Mouse (Mus musculus) urinary bladder, postnatal 10 days (tissue): Measurements from ENCODE around the gene Pqbp1.
A peak's percentile ranks its signal among the peaks of the same experiment; 100 is the strongest.
"Not testable (repeated sequence)": the region's sequence is repeated elsewhere in the genome, so short reads cannot be mapped to it uniquely, and the experiment has no call there.

Source experiments
- DNase-seq: peaks from one replicate; pipeline ENCODE4 v3.0.0; 2022; ENCODE audit warnings: low spot score

The Pqbp1 gene

GRCm38 (mm10) chrX:7898880-7899874, at the start of gene Pqbp1, which contains the start of gene Timm17b:
Gene Pqbp1 (minus strand): TSS chrX:7899269.
Gene Timm17b (plus strand): TSS chrX:7899357.
- DNase-seq = peak; percentile 37

DNA sequence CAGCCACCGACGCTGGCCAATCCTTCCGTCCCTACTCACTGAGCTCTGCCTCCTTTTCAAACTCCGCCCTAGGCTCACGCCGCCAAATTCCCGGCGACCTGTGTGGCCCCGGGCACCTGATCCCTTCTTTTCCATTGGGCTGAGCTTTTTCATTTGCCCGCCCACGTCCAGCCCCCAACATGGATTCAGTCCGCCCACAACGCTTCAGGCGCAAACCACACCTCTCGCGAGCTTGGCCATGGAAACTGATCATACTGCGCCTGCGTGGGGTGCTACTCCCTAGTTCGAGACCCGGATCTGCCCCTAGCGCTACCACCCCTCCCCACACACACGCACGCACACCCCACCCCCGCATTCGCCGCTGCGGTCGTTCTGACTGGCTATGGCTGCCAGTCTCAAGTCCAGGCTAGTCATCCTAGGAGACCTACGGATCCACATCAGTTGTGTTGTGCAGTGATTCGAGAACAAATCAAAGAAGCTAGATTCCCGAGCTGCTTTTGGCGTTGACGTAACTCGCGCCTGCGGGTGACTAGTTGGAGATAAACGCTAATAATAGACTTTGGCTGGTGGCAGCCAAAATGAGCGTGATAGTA, 48.9 kb upstream of the Pqbp1 start:
- peak; percentile 51 for DNase-seq

DNA sequence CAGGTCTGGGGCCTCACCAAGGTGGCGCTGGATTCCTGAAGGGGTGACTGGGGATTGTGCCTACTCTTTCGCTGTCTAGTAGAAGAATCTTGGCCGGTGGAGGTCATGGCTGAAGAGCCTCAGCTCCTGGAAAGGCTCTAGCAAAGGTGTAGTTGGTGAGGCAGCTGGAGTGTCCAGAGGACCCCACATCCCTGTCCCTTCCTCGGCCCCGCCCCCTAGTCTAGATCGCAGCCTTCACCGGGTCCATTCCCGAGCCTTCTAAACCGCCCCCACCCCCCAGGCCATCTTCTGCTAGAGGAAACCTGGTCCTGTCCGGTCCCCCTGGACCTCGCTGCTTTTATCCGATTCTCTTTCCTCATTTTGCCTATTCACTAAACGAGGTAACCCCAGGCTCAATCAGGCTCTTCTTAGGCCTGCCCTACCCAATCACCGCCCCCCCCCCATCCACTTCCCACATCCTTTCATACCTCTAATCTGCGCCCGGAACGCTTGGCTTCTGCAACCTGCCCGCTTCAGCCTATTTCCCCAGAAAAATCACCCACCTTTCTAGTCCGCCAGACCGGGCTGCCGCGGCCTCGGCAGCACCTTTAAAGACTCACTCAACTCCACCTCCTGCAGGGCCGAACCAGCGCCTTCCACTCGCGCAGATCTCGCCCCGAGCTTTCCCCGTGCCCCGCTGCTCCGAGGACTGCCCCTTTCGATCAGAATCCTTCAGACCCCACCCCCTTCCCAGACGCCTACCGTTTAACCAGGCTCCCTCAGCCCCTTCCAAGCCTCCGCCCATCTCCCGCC, 48.2 kb upstream of the Pqbp1 start, which contains the start of gene Hdac6:
Gene Hdac6 (minus strand): TSS at position 782 of the 792 bp plus-strand sequence.
- DNase-seq = no peak

GRCm38 (mm10) chrX:7945618-7946017, 46.5 kb upstream of the Pqbp1 start:
- no peak for DNase-seq

DNA sequence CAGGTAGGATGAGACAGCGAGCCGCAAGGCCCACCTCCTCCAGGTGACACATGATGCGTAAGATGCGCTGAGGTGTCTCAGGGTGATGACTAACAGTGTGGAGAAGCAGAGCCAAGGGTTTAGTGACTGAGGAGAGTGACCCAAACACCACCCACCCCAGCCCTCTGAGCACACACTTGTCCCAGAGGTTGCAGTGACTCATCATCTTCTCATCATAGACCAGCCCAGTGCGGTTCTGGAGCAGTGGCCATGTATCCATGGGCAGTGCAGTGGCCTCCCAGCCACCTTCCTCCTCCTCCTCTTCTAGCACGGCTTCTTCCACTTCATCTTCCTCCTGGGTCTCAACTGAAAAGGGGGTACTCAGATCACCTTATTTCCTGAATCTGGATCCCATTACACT, 38.6 kb upstream of the Pqbp1 start:
- DNase-seq = no peak

GRCm38 (mm10) chrX:7936874-7937273, 37.8 kb upstream of the Pqbp1 start:
- DNase-seq = no peak

- DNase-seq = no peak
These were observed 29.3 kb upstream of the Pqbp1 start, which contains the start of gene Eras for GRCm38 (mm10) chrX:7928270-7928790. Gene Eras (minus strand): TSS chrX:7928607.

DNA sequence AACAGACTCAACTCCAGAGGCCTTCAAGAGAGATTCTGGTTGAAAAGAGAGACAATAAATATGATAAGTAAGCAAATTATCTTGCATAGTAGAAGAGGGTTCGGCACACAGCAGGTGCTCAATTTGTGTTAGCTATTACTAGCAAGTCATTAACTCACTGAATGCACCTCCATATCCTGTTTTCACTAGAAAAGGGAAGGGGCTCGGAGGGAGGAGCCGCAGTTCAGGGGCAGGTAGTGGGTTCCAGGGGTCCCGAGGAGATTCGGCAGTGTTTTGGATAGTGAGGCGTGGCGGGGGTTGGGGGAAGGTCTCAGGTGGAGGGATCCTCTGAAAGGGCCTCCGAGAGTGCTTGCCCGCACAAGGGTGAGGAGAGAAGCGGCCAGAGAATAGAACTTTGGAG, 28.0 kb upstream of the Pqbp1 start:
- no peak for DNase-seq

DNA sequence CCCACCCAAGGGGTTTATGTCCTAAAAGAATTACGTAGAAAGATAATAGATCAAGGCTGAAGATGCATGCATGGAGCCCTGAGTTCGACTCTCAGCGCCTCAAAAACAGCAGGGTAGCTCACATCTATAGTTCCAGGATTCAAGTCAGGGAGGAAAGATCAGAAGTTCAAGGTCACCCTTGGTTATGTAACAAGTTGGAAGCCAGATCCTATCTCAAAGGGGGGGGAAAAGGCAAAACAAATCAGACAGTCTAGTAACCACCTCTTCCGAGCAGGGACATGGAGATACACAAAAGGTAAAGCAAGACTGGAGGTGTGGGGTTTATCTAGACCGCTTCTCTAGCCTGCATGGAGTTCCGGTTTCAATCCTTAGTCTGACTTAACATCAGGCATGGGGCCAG, 27.2 kb upstream of the Pqbp1 start:
- DNase-seq = no peak

DNA sequence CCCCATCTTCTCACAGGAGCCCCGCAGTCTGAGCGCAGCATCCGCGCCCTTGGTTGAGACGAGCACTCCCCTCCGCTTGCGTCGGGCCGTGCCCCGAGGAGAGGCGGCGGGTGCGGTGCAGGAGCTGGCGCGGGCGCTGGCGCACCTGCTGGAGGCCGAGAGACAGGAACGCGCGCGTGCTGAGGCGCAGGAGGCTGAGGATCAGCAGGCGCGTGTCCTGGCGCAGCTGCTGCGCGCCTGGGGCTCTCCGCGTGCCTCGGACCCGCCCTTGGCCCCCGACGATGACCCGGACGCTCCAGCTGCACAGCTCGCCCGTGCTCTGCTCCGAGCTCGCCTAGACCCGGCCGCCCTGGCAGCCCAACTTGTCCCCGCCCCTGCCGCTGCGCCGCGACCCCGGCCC, 23.0 kb upstream of the Pqbp1 start:
- DNase-seq = no peak

GRCm38 (mm10) chrX:7919601-7920383, 20.7 kb upstream of the Pqbp1 start, which contains the start of gene Pcsk1n:
Gene Pcsk1n (plus strand): TSS chrX:7919822.
- DNase-seq = no peak

- not testable (repeated sequence) for DNase-seq
These were observed 18.9 kb upstream of the Pqbp1 start for GRCm38 (mm10) chrX:7917960-7918359.

DNA sequence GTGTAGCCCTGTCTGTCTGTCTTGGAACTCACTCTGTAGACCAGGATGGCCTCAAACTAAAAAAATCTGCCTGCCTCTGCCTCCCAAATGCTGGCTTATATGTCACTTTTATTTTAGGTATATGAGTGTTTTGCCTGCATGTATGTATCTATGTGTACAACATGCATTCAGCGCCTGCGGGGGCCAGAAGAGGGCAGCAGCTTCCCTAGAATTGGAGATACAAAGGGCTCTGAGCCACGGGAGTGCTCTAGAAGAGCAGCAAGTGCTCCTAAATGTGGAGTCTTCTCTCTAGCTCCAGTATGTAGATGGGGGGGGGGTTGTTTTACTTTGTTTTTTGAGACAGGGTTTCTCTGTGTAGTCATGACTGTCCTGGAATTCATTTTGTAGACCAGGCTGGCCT, 16.6 kb upstream of the Pqbp1 start:
- DNase-seq = not testable (repeated sequence)

- no peak for DNase-seq
These were observed 11.4 kb upstream of the Pqbp1 start for GRCm38 (mm10) chrX:7910473-7910872.

- not testable (repeated sequence) for DNase-seq
These were observed 10.2 kb upstream of the Pqbp1 start, which contains the start of gene Gm10490 for GRCm38 (mm10) chrX:7909242-7909641. Gene Gm10490 (plus strand): TSS chrX:7909542.

DNA sequence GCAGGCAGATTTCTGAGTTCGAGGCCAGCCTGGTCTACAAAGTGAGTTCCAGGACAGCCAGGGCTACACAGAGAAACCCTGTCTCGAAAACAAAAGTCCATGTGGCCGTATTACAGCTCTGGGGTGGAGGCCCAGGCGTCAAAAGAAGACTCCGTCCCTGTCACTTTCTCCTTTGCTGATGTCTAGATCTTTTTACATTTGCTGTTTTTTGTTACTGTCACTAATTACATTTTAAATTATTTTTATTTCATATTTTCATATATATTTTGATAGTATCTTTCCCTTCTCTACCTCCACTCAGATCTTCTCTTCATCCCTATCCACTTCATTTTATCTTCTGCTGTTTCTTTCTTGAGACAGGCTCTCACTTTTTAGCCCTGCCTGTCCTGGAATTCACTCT, 8.7 kb upstream of the Pqbp1 start, which contains the start of gene Gm10491:
Gene Gm10491 (minus strand): TSS at position 101 of the 400 bp plus-strand sequence.
- DNase-seq = no peak

- DNase-seq = no peak
These were observed 5.4 kb upstream of the Pqbp1 start for GRCm38 (mm10) chrX:7904441-7904840.

- no peak for DNase-seq
These were observed 858 bp downstream of the Pqbp1 start for GRCm38 (mm10) chrX:7898211-7898610.

DNA sequence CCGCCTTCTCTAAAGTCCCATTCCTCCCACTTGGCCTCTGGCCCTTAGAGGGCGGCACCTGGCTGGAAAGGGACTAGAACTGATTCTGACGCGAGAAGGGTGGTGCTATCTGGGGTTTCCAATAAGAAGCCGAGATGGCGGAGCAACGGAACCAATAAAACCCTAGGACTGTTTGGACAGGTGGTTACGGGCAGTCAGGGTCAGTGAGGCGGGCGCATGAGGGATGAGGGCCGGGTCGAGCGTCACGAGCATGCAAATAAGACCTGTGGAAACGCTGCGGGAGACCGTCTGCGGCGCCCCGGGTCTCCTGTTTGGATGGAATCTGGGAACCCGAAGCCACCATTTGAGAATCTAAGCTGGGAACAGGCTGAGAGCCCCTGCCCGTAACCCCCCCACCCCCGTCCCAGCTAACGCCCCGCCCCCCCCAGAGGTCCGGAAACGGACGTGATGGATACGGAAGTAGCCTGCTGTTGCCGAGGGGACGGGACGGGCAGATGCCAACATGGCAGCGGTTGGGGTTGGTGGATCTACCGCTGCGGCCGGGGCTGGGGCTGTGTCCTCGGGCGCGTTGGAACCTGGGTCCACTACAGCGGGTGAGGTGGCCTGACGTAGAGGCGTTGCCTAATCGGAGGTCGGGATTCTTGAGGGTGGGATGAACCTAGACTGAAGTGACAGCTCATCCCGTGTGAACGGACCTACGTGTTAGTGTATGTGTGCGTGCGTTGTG, 15.1 kb downstream of the Pqbp1 start, which contains the start of gene Slc35a2:
Gene Slc35a2 (plus strand): TSS at position 188 of the 727 bp plus-strand sequence.
- DNase-seq = peak; percentile 33

DNA sequence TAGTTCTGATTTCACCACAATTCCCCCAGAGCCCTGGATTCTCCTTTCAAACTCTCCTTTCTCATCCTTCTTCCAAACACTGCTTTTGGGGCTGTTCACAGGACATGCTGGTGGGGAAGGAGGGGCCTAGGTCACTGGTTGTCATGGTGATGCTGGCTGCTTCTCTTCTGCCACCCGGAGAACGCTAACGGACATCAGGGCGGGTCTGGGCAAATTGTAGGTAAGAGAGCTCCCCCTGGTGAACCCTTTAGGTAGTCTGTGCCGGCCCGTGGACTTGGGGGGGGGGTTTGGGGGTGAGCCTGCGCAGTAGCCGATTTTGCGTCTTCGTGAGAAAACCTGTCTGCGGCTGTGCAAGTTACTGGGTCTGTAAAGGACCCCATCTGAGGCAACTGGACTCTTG, 19.2 kb downstream of the Pqbp1 start:
- no peak for DNase-seq
